Mouse (Mus musculus) T-helper 17 cell (primary cell): ENCODE measurements around the gene A630001G21Rik.

Source experiments
- in situ Hi-C, 2 experiments: fragments of 300-600 bp; cut with MboI, MseI; formaldehyde crosslinking; loops; 1 replicate in 1 of 2; 2 replicates in 1 of 2; pipeline ENCODE4 v1.15.1; 2025; ENCODE audit warnings: high pct_unique_total_duplicates in 2 of 2

A630001G21Rik gene

GRCm38 (mm10) chr1:85775136-85775535, 3.3 kb downstream of the A630001G21Rik start:
- in situ Hi-C loops, result no loop called here

- in situ Hi-C loops, result loop anchor here in 1 of 2 experiments (25.0 kb wide), 1 partner anchor 660 kb away; the partner anchor contains the start of genes A530032D15Rik and Gm10553
Observed at GRCm38 (mm10) chr1:85771976-85772375, 6.5 kb downstream of the A630001G21Rik start.

GRCm38 (mm10) chr1:85767754-85768153, 10.7 kb downstream of the A630001G21Rik start:
- in situ Hi-C loops, result loop anchor here in 1 of 2 experiments (25.0 kb wide), 1 partner anchor 655 kb away; the partner anchor contains the start of genes A530032D15Rik and Gm10553

GRCm38 (mm10) chr1:85766120-85766519, 12.3 kb downstream of the A630001G21Rik start:
- in situ Hi-C loops, result loop anchor here in 1 of 2 experiments (25.0 kb wide), 1 partner anchor 654 kb away; the partner anchor contains the start of genes A530032D15Rik and Gm10553

- in situ Hi-C loops, result loop anchor here in 1 of 2 experiments (25.0 kb wide), 1 partner anchor 652 kb away; the partner anchor contains the start of genes A530032D15Rik and Gm10553
Observed at GRCm38 (mm10) chr1:85764291-85764690, 14.2 kb downstream of the A630001G21Rik start.

- in situ Hi-C loops, result loop anchor here in 1 of 2 experiments (25.0 kb wide), 1 partner anchor 651 kb away; the partner anchor contains the start of genes A530032D15Rik and Gm10553
Observed at GRCm38 (mm10) chr1:85763386-85763785, 15.1 kb downstream of the A630001G21Rik start.

- in situ Hi-C loops, result loop anchor here in 1 of 2 experiments (25.0 kb wide), 1 partner anchor 649 kb away; the partner anchor contains the start of genes A530032D15Rik and Gm10553
Observed at GRCm38 (mm10) chr1:85761665-85762064, 16.8 kb downstream of the A630001G21Rik start.

- in situ Hi-C loops, result loop anchor here (10.0 to 25.0 kb wide), 2 partner anchors 647 to 914 kb away; partner anchors contain the start of genes A530032D15Rik (in 1 of the 2), Gm10553 (in 1 of the 2) and Trip12 (in 1 of the 2)
Observed at GRCm38 (mm10) chr1:85758969-85759293, 19.5 kb downstream of the A630001G21Rik start.

- in situ Hi-C loops, result loop anchor here (10.0 to 25.0 kb wide), 2 partner anchors 646 to 914 kb away; partner anchors contain the start of genes A530032D15Rik (in 1 of the 2), Gm10553 (in 1 of the 2) and Trip12 (in 1 of the 2)
Observed at GRCm38 (mm10) chr1:85758231-85758968, 20.0 kb downstream of the A630001G21Rik start.

GRCm38 (mm10) chr1:85757531-85758230, 20.8 kb downstream of the A630001G21Rik start:
- in situ Hi-C loops, result loop anchor here (10.0 to 25.0 kb wide), 2 partner anchors 645 to 913 kb away; partner anchors contain the start of genes A530032D15Rik (in 1 of the 2), Gm10553 (in 1 of the 2) and Trip12 (in 1 of the 2)

GRCm38 (mm10) chr1:85751932-85752680, 26.3 kb downstream of the A630001G21Rik start:
- in situ Hi-C loops, result loop anchor here (5.0 to 25.0 kb wide), 3 partner anchors 85 to 907 kb away; partner anchors contain the start of genes A530032D15Rik (in 1 of the 2), Gm10553 (in 1 of the 2) and Trip12 (in 1 of the 2)

GRCm38 (mm10) chr1:85751494-85751893, 26.9 kb downstream of the A630001G21Rik start:
- in situ Hi-C loops, result loop anchor here (5.0 to 25.0 kb wide), 3 partner anchors 86 to 907 kb away; partner anchors contain the start of genes A530032D15Rik (in 1 of the 2), Gm10553 (in 1 of the 2) and Trip12 (in 1 of the 2)

GRCm38 (mm10) chr1:85750650-85751049, 27.8 kb downstream of the A630001G21Rik start:
- in situ Hi-C loops, result loop anchor here (5.0 to 25.0 kb wide), 3 partner anchors 87 to 906 kb away; partner anchors contain the start of genes A530032D15Rik (in 1 of the 2), Gm10553 (in 1 of the 2) and Trip12 (in 1 of the 2)

GRCm38 (mm10) chr1:85749829-85750228, 28.6 kb downstream of the A630001G21Rik start:
- in situ Hi-C loops, result loop anchor here (5.0 to 25.0 kb wide), 5 partner anchors 42 to 955 kb away; partner anchors contain the start of genes A530032D15Rik (in 2 of the 2), Gm10553 (in 2 of the 2), Cab39 (in 1 of the 2) and Dis3l2 (in 1 of the 2)

- in situ Hi-C loops, result loop anchor here in 1 of 2 experiments (5.0 to 25.0 kb wide), 3 partner anchors 46 to 958 kb away; partner anchors contain the start of genes A530032D15Rik, Cab39, Dis3l2 and Gm10553
Observed at GRCm38 (mm10) chr1:85746511-85746910, 31.9 kb downstream of the A630001G21Rik start.

- in situ Hi-C loops, result loop anchor here in 1 of 2 experiments (10.0 to 25.0 kb wide), 2 partner anchors 632 to 960 kb away; partner anchors contain the start of genes A530032D15Rik, Dis3l2 and Gm10553
Observed at GRCm38 (mm10) chr1:85744539-85744938, 33.9 kb downstream of the A630001G21Rik start.

- in situ Hi-C loops, result loop anchor here in 1 of 2 experiments (10.0 to 25.0 kb wide), 2 partner anchors 631 to 962 kb away; partner anchors contain the start of genes A530032D15Rik, Dis3l2 and Gm10553
Observed at GRCm38 (mm10) chr1:85742916-85743505, 35.4 kb downstream of the A630001G21Rik start.

GRCm38 (mm10) chr1:85742333-85742732, 36.1 kb downstream of the A630001G21Rik start:
- in situ Hi-C loops, result loop anchor here in 1 of 2 experiments (10.0 to 25.0 kb wide), 2 partner anchors 630 to 962 kb away; partner anchors contain the start of genes A530032D15Rik, Dis3l2 and Gm10553

GRCm38 (mm10) chr1:85740923-85741322, 37.5 kb downstream of the A630001G21Rik start:
- in situ Hi-C loops, result loop anchor here in 1 of 2 experiments (10.0 to 25.0 kb wide), 2 partner anchors 629 to 964 kb away; partner anchors contain the start of genes A530032D15Rik, Dis3l2 and Gm10553
